Mouse (Mus musculus): ENCODE data around the gene Tmem14a. TPM values are rescaled to one million over a fixed set of nuclear protein-coding genes. Genes with fewer than 3 reads are reported as not detected.
"Not testable (repeated sequence)": the region's sequence is repeated elsewhere in the genome, so short reads cannot be mapped to it uniquely, and the experiment has no call there.

The Tmem14a gene
- total and polyA plus RNA-seq, 2 experiments from 2014 or later = 1.5 to 9.1 TPM

DNA sequence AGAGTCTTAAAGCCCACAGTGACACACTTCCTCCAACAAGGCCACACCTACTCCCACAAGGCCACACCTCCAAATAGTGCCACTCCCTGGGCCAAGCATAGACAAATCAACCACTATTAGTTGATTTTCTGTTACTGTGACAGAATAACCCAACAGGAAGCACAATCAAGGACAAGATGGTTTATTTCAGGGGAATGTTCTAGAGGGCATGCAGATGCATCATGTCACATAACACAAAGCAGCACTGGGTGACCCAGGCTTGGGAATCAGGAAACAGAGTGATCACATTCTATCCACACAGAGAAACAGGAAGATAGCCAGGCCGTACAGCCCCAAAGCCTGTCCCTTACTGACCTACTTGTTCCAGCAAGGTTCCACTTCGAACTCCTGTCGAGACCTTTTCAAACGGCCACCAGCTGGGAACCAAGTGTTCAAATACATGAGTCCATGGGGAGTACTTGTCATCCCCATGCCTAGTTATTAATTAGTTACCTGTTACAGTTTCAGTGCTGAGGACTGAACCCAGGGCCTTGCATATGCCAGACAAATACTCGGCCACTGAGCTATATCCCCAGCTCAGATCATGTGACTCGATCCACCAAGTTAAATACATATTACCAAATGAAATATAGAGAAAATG lies 9.5 kb downstream of the Tmem14a start:
- no peaks in the 10 kb centered on the region for H3K27me3 ChIP-seq (ENCODE audit: control insufficient read depth, insufficient read depth, low read length)
- 77% methylated on average over 6 of the region's 6 CpGs for WGBS
- ATAC-seq (ENCODE audit: insufficient read depth, low read depth) (no peak), DNase-seq (ENCODE audit: low spot score) (no peak)
- H3K4me1 ChIP-seq (ENCODE audit: control insufficient read depth, insufficient read depth) = no peaks in the 10 kb centered on the region
- H3K9ac ChIP-seq (replicated peaks; ENCODE audit: low read depth, low read length) = no peak overlapping the region
- H3K9me3 ChIP-seq (replicated peaks; ENCODE audit: control insufficient read depth, low read length) = no peaks in the 10 kb centered on the region
- no peaks in the 10 kb centered on the region for H3K36me3 ChIP-seq (replicated peaks; ENCODE audit: control insufficient read depth, insufficient read depth, low read length)
- no peak for TF ChIP-seq CTCF (IDR thresholded peaks at IDR 0.05; ENCODE audit: low read depth)
- no peak for TF ChIP-seq EP300 (IDR thresholded peaks at IDR 0.05; ENCODE audit: low read depth)
- no peak overlapping the region for H3K4me3 ChIP-seq (ENCODE audit: low read depth, low read length)
- H3K4me2 ChIP-seq (ENCODE audit: low read depth, low read length) = no peak overlapping the region
- H3K27ac ChIP-seq (ENCODE audit: low read depth) = no peak overlapping the region

DNA sequence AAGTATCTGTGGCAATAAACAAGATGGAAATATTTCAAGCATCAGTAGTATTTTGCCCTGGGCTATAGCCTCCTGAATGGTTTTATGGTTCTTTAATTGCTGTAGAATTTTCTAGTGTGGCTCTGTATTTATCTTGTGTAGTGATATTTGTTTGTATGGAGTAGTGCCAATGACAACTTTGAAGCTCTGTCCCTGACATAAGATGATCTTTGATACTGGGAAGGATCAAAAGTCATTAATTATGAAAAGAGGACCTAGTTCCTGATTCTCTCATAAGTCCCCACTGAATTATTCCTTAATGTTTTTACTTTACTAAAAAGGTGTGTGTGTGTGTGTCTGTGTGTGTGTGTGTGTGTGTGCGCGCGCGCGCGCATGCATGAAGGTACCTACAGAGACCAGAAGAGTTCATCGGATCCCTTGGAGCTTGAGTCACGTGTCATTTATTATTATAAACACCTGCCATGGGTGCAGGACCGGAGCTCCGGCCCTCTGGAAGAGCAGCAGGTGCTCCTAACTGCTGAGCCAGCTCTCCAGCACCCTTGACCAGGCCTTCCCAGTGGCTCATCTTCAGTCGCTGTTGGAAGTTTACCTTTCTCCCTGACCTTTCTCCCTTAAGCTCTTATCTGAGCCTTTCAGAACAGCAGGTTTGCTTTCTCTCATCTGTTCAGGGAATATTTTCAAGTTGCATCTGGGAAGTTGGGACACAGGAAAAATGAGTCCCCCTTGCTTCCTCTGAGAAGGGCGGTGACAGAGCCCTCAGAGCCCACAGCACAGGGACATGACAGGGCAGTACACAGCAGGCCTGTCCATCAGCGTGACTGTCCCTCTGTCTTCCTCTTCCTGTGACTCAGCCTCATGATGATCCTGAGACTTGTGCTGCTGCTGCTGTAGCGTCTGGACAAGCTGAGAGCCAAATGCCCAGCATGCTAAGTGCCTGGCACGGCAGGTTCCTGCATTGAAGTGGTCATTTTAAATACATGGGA lies 10.7 kb downstream of the Tmem14a start:
- not testable (repeated sequence) for ATAC-seq (ENCODE audit: insufficient read depth, low read depth); DNase-seq (ENCODE audit: low spot score)
- 81% methylated on average over 14 of the region's 15 CpGs for WGBS

DNA sequence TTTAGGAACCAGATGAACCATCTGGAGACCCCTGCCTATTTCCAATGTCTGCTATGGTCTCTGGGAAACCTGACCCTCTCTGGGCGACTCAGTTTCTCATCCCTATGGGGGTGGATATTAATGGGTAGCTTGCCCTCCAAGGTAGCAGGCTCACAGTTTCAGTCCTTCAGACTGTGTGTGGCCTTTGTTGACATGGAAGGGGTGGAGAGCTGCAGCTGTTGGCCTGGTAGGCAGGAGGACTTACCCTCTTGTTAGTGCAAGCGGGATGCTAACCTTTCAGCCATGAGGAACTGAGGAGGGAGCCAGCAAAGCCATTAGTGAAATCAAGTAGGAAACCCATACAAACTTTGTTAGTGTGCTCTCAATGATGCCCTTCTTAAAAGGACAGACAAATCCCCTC lies 12.0 kb downstream of the Tmem14a start:
- TF ChIP-seq EP300 (IDR thresholded peaks at IDR 0.05; ENCODE audit: low read depth) (no peak), CTCF (IDR thresholded peaks at IDR 0.05; ENCODE audit: low read depth) (no peak)
- 84% methylated on average over 2 of the region's 2 CpGs for WGBS
- ATAC-seq (ENCODE audit: insufficient read depth, low read depth) = no peak
- no peak overlapping the region for H3K27ac ChIP-seq (ENCODE audit: low read depth)
- no peaks in the 10 kb centered on the region for H3K27me3 ChIP-seq (ENCODE audit: control insufficient read depth, insufficient read depth, low read length)
- no peak overlapping the region for H3K9ac ChIP-seq (replicated peaks; ENCODE audit: low read depth, low read length)
- H3K4me1 ChIP-seq (ENCODE audit: control insufficient read depth, insufficient read depth) = no peaks in the 10 kb centered on the region
- DNase-seq (ENCODE audit: low spot score) = no peak
- H3K4me2 ChIP-seq (ENCODE audit: low read depth, low read length) = no peak overlapping the region
- H3K4me3 ChIP-seq (ENCODE audit: low read depth, low read length) = no peak overlapping the region
- no peaks in the 10 kb centered on the region for H3K9me3 ChIP-seq (replicated peaks; ENCODE audit: control insufficient read depth, low read length)
- H3K36me3 ChIP-seq (replicated peaks; ENCODE audit: control insufficient read depth, insufficient read depth, low read length) = no peaks in the 10 kb centered on the region

More for the DNA sequence above, 10.7 kb downstream of the Tmem14a start:
- not testable (repeated sequence) for H3K4me2 ChIP-seq (ENCODE audit: low read depth, low read length); H3K36me3 ChIP-seq (replicated peaks; ENCODE audit: control insufficient read depth, insufficient read depth, low read length); H3K9me3 ChIP-seq (replicated peaks; ENCODE audit: control insufficient read depth, low read length); H3K27me3 ChIP-seq (ENCODE audit: control insufficient read depth, insufficient read depth, low read length); H3K27ac ChIP-seq (ENCODE audit: low read depth); H3K4me3 ChIP-seq (ENCODE audit: low read depth, low read length); H3K9ac ChIP-seq (replicated peaks; ENCODE audit: low read depth, low read length); H3K4me1 ChIP-seq (ENCODE audit: control insufficient read depth, insufficient read depth)

DNA sequence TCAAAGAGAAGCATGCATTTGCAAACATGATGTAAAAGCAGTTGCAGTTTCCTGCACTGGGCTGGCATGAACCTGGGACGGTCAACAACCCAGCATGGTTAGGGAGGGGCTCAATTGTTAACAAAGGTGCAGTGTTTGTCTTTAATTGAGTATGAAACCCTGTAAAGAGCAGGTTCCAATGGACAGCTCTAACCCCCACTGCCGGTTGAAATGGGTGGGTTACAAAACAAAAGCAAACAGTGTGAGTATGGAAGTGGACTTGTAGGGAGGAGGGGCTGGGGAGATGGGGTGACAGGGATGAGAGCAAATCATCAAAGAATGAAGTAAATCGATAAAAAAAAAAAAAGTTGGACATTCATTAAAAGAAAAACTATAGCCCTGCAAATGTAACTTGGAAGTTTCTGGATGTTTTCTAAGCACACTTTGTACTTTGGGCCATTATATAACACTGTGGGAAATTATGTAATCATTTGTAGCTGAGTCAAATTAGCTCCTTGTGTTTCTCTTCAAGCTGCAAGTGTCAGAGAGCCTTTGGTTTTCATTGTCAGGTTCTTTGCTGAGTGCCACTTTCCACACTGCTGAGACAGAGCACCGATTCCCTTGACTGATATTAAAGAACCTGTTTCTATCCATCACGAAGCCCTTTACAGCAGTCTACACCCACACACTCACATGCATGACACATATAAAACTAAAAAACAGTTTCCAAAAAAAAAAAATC lies 13.5 kb downstream of the Tmem14a start:
- Histone ChIP-seq H3K27me3 (ENCODE audit: control insufficient read depth, insufficient read depth, low read length) (no peaks in the 10 kb centered on the region), H3K9me3 (replicated peaks; ENCODE audit: control insufficient read depth, low read length) (no peaks in the 10 kb centered on the region), H3K27ac (ENCODE audit: low read depth) (no peak overlapping the region), H3K4me1 (ENCODE audit: control insufficient read depth, insufficient read depth) (no peaks in the 10 kb centered on the region), H3K9ac (replicated peaks; ENCODE audit: low read depth, low read length) (no peak overlapping the region), H3K4me3 (ENCODE audit: low read depth, low read length) (no peak overlapping the region), H3K36me3 (replicated peaks; ENCODE audit: control insufficient read depth, insufficient read depth, low read length) (no peaks in the 10 kb centered on the region), H3K4me2 (ENCODE audit: low read depth, low read length) (no peak overlapping the region)
- 71% methylated on average over 5 of the region's 5 CpGs for WGBS
- no peak for ATAC-seq (ENCODE audit: insufficient read depth, low read depth)
- no peak for DNase-seq (ENCODE audit: low spot score)
- TF ChIP-seq EP300 (IDR thresholded peaks at IDR 0.05; ENCODE audit: low read depth) = no peak
- TF ChIP-seq CTCF (IDR thresholded peaks at IDR 0.05; ENCODE audit: low read depth) = no peak

DNA sequence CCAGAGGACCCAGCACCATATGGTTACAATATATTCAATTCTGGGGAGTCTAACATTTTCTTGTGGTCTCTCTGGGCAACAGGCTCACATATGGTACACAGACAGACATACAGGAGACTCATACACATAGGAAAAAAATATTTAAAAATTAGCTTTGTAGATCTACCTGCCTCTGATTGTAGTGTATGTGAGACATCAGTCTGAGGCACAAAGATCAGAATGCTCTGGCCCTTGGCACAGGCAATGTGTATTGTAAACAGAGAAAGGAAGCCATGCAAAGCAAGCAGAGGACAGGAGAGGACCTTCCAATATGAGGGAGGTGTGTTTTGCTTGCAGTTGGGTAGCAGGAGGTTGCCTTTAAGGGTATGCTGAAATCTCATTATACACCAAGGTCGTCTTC lies 14.1 kb downstream of the Tmem14a start:
- DNase-seq (ENCODE audit: low spot score) (no peak), ATAC-seq (ENCODE audit: insufficient read depth, low read depth) (no peak)
- no peak overlapping the region for H3K27ac ChIP-seq (ENCODE audit: low read depth)
- no peak overlapping the region for H3K4me2 ChIP-seq (ENCODE audit: low read depth, low read length)
- H3K27me3 ChIP-seq (ENCODE audit: control insufficient read depth, insufficient read depth, low read length) = no peaks in the 10 kb centered on the region
- TF ChIP-seq CTCF (IDR thresholded peaks at IDR 0.05; ENCODE audit: low read depth) = no peak
- no peaks in the 10 kb centered on the region for H3K9me3 ChIP-seq (replicated peaks; ENCODE audit: control insufficient read depth, low read length)
- no peaks in the 10 kb centered on the region for H3K4me1 ChIP-seq (ENCODE audit: control insufficient read depth, insufficient read depth)
- no peak overlapping the region for H3K4me3 ChIP-seq (ENCODE audit: low read depth, low read length)
- no peak overlapping the region for H3K9ac ChIP-seq (replicated peaks; ENCODE audit: low read depth, low read length)
- WGBS = 71% methylated on average over 1 of the region's 1 CpGs
- no peaks in the 10 kb centered on the region for H3K36me3 ChIP-seq (replicated peaks; ENCODE audit: control insufficient read depth, insufficient read depth, low read length)
